Mouse (Mus musculus): Measurements from ENCODE around the gene Dlg2.

The Dlg2 gene

DNA sequence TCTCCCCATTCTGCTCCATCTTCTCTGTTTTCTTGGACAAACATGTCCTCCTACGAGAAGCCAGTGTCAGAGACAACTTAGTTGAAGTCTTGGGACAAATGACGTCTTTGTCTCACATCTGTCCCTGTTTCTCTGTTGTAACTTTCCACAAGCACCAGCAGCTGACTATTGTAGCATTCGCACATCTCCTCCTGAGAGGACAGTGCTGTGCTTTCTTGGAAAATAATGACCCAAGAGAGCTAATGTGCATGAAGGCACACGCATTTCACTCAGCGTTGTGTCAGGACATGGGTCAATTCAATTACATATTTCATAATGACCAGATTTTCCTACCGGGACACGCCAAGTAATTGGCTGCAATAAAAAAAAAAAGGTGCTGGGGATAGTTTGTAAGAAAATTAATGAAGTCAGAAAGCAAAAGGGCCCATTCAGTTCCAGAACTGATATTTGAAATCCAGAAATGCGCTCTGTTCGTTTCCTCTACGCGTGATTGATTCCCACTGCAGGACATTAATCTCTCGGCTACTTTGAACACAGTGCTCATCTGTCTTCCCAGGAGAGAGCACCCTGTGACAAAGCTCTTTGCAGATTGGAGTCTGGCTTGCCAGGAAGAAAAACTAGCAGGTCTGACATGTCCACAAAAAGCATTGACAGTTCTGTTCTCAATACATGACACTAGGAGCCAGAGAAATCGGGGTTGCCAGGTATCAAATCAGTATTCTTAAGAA is 1846.0 kb downstream of the Dlg2 start:
- DNase-seq: no peak

- peak; percentile 63 to 64 for DNase-seq
These were observed 1847.2 kb downstream of the Dlg2 start for GRCm38 (mm10) chr7:92323710-92324109.

- no peak for DNase-seq
These were observed 1850.9 kb downstream of the Dlg2 start for GRCm38 (mm10) chr7:92327343-92327896.

DNA sequence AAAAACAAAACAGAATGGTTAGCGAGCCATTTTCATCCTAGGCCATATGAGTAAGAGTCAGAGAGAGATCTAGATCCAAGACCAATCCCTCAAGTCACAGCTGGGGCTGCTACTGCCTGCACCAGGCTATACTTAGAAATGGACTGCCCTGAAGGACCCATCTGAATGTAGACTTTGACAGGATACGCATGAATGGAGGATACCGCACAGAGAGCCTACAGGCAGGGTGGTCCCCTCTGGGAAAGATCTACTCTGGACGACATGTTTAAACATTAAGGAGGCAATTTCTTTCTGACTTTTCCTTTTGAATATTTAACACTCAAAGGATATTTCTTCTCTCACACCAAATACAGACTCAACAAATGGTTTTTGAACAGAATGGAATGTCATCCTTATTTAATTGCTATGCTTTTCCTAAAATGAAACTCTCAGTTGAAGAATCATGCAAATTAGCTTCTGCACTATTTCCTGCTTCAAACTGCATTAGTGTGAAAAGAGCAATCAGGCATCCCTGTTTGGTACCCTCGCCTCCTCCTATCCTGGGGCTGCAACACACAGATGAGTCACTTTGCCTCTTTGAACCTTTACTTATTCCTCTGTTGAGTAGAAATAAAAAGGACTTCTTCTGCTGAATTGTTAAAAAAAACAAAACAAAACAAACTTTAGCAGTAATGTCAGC is 1856.9 kb downstream of the Dlg2 start:
- DNase-seq: no peak

DNA sequence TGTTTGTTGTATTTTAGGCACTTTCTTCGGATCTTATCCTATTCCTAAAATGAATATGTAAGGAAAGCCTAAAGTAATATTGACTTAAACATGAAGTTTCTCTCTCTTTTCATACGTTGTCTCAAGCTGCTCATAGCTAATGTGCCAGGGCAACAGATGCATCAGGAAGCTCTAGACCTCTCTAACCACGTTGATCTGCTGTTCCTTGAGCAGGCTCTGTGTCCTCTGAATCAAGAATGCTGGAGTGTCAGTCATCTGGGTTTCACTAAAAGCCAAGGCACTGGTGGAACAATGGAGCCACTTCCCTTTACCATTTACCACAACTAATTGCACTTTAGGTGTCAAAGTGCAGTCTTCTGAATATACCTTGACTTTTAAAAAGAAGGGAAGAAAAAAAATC is 1880.1 kb downstream of the Dlg2 start:
- DNase-seq: no peak

- no peak for DNase-seq
These were observed 1886.9 kb downstream of the Dlg2 start for GRCm38 (mm10) chr7:92363386-92363785.

DNA sequence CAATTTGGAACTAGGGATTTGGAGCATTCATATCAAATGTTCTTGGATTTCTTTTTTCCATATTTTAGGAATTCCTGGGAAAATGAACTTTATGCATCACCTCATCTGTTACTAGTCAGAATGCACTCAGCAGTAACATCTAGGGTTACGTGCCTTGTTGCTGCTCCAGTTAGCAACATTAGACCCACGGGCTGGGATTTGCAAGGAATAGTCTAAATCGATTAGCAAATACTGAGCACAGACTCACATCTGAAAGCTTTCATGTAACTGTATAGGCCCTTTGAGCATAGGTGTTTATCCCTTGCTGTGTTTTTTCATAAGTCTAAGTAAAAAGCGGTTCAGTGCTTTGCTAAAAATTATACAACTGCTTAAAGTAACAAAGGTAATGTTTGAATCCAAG is 1887.3 kb downstream of the Dlg2 start:
- DNase-seq: no peak

GRCm38 (mm10) chr7:92367111-92367510 is 1890.6 kb downstream of the Dlg2 start:
- no peak for DNase-seq

- DNase-seq: no peak
These were observed 1894.0 kb downstream of the Dlg2 start for GRCm38 (mm10) chr7:92370521-92370920.

GRCm38 (mm10) chr7:92371638-92372037 is 1895.2 kb downstream of the Dlg2 start:
- DNase-seq: no peak

- no peak for DNase-seq
These were observed 1897.4 kb downstream of the Dlg2 start for GRCm38 (mm10) chr7:92373863-92374357.

DNA sequence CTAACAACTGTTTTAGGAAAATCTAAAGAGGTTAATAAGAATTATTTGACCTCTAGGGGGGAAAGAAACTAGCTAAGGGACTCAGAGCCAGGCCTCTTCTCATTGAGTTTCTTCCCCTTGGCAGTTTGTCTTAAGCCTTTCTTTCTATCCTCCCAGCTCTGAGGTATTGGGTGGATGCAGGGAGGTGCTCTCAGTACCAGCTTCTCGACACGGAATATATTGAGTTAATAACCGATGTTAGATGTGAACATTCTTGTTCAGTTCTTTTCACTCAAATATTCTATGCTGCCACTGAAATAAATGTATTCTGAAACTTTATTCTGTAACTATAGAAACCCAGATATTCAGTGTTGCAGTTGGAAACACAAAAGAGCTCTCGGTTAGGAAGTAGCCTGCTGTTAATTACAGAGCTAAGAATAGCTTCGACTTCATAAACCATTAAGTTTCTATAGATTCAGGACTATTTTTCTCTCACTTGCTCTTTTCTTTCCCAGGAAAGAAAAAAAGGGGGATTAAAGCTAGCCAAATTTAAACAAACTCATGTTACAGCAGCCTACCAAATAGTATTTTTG is 1907.5 kb downstream of the Dlg2 start:
- no peak for DNase-seq

DNA sequence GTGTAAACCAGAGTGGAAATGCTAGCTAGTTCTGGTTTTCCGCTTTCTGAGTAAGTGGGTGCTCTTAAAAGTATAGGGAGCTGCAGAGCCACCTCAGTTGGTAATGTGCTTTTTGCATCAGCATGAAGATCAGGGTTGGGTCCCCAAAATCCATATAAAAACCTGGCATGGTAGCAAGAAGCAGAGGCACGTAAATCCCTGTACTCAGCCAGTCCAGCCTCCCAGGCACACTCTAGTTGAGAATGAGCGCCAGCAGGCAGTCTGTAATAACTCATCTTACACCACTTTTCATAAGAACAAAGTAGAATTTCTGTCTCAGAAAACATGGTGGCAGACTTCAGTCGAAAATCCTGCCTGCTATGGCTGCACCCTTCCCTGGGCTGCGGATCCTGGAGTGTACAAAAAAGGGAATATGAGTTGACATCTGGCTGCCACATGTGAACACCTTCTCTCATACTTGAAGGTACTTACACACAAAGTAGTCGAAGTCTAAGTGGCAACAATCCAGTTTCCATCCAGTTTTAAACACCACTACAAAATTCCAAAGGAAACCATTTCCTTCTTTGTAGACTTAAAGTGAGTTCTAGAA is 1915.7 kb downstream of the Dlg2 start:
- no peak for DNase-seq

GRCm38 (mm10) chr7:92396783-92397182 is 1920.3 kb downstream of the Dlg2 start:
- DNase-seq: peak in 1 of 2 experiments; percentile 25

GRCm38 (mm10) chr7:92398841-92399240 is 1922.4 kb downstream of the Dlg2 start:
- DNase-seq: no peak

DNA sequence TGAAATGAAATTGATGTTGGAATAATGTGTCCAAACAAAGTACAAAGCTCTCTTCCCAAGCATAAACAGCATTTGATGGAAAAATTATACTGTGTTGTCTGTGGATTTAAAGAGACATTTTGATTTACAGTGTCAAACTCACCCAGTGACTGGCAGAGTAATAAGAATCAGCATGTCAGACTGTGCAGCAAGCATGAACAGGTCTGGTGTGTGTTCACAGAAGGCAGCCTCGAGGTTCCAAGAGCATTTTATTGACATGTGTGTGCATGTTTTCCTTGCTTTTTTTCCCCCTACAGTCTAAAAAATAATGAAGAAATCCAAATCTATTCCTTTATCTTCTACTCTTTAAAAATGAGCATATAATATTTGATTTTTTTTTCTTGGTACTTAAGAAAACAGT is 1924.1 kb downstream of the Dlg2 start:
- DNase-seq: no peak

DNA sequence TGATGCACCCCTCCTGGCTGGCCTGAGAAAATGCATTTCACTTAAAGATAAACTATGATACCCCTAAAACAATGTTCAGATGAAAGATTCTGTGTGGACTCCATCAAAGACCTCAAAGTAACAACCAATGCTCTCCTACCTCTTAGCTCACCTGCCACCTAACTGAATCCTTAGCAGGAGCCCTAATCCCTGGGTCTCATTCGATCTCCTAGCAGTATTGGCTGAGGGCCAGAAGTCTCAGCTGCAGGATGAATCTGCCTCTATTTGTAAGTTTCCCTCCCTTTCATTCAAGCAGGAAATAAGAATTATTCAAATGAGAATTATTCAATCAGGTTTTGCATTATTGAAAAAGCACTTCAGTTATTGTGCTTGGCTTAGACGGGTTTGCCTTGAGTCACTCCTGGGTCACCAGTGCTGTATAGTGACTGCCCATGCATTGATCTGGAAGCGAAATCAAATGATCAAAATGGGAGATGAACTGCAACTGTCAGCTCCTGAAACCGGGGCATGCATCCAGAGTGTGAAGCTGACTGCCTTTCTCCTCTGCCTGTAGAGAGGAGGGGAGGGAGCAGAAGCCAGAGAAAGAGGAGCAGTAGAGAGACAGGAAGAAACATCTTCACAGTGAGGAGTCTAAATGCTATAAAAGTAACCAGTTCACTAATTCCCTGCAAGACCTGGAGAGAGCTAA is 1924.7 kb downstream of the Dlg2 start:
- DNase-seq: peak; percentile 32 to 34

DNA sequence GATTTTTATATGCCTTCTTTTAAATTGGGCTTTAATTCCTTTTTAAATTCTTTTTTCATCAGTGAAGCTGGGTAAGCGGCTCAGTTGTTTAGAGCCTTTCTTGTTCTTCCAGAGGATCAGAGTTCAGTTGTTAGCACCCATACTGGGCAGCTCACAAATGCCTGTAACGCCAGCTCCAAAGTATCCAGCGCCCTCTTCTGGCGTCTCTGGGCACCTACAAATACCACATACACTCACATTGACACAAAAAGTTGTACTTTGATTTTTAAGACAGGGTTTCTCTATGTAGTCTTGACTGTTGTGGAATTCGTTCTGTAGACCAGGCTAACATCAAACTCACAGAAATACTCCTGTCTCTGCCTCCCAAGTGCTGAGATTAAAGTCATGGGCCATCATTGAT is 1932.0 kb downstream of the Dlg2 start:
- no peak for DNase-seq

DNA sequence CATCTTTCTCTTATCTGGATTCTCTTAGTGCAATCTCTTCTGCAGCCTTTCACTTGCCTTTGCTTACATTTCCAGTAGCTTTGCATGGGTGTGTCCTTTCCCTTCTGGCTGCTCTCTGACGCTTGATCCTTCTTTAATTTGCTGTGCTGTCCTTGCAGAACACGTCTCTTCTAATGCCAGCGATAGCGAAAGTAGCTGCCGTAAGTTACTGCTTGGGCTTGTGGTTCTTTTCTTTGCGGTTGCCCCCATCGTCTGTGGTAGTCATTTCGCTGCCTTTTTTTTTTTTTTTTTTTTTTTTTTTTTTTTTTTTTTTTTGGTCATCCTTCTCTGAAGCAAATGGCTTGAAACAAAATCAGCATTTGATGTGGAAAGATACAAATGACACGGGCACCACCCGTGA is 1944.0 kb downstream of the Dlg2 start:
- no peak for DNase-seq

GRCm38 (mm10) chr7:92423017-92423416 is 1946.5 kb downstream of the Dlg2 start:
- no peak for DNase-seq

DNA sequence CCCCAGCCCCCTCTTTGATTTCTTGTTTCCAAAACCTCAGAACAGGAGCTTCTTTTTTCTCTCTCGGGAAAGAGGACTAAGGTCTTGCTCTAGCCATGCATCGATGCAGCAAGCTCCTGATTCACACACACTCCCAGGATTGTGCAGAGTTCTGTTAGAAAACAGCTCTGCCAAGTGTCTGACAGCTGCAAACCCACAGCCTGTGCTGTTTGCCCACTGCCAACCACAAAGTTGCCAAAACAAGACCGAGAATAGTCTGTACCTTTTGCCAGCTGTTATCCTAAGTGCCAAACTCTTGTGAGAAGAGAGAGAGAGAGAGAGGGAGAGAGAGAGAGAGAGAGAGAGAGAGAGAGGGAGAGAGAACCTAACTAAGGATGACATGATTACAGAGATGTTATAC is 1948.2 kb downstream of the Dlg2 start:
- no peak for DNase-seq

GRCm38 (mm10) chr7:92427280-92427679 is 1950.8 kb downstream of the Dlg2 start:
- no peak for DNase-seq

GRCm38 (mm10) chr7:92428629-92429028 is 1952.2 kb downstream of the Dlg2 start:
- DNase-seq: no peak
